Mouse (Mus musculus): ENCODE data around the gene Ctsr. TPM values are rescaled to one million over a fixed set of nuclear protein-coding genes. Genes with fewer than 3 reads are reported as not detected.

Ctsr gene
- not detected for total RNA-seq (2023)

GRCm38 (mm10) chr13:61164156-61164555 lies at the start of gene Ctsr:
Gene Ctsr (minus strand): TSS chr13:61164256.

GRCm38 (mm10) chr13:61203310-61203709 lies 39.3 kb upstream of the Ctsr start, which contains the start of gene Cts6:
Gene Cts6 (minus strand): TSS chr13:61203410.

Other genes starting within 250 kb of the Ctsr start
- not detected for gene Gm49393, start 228.7 kb downstream of the Ctsr start, total RNA-seq (2023)
- not detected for gene Gm49391, start 227.7 kb downstream of the Ctsr start, total RNA-seq (2023)
- 1 to 10 TPM in 1 of 2 experiments, not detected in 1; 1.9 TPM for gene Ctla2a, start 227.6 kb downstream of the Ctsr start, total RNA-seq (2023)
- not detected for gene Tpbpa, start 222.3 kb downstream of the Ctsr start, total RNA-seq (2023)
- not detected for gene Ctsj, start 158.3 kb downstream of the Ctsr start, total RNA-seq (2023)
- not detected for gene Ctsq, start 123.6 kb downstream of the Ctsr start, total RNA-seq (2023)
- not detected for gene Cts6, start 39.2 kb upstream of the Ctsr start, total RNA-seq (2023)
- gene Cts8, start 91.1 kb upstream of the Ctsr start, total RNA-seq (2023) = not detected
- not detected for gene Gm49398, start 124.6 kb upstream of the Ctsr start, total RNA-seq (2023)
- gene Cts7, start 193.9 kb upstream of the Ctsr start, total RNA-seq (2023) = not detected